Mouse (Mus musculus): ENCODE results near the gene Fubp3.

- TF ChIP-seq POLR2A (IDR thresholded peaks at IDR 0.05; ENCODE audit: low read depth, low read length) (no peak), CTCF (conservative IDR thresholded peaks at IDR 0.05; ENCODE audit: insufficient read depth, insufficient read length, low read depth, low read length) (no peak)
Measured at GRCm38 (mm10) chr2:31525778-31526177, 46.7 kb upstream of the Fubp3 start.

All from kidney, adult 2 months (tissue).